Mouse (Mus musculus) midbrain, embryonic 14.5 days (tissue): ENCODE measurements at regions not wholly inside any gene's neighbourhood (a gene's known extent, or its start where the extent isn't known, plus 50 kb on each side); places are given as distances from the start of the nearest gene placed in this dataset.

Experiments
- ATAC-seq: fragments of 200-750 bp; cut with Nextera tagmentation; 2 replicates; pipeline ENCODE4 v1.8.0; 2017; ENCODE audit warnings: moderate number of reproducible peaks, moderate library complexity; ENCODE audit not compliant: low FRiP score, low TSS enrichment
- DNase-seq: peaks from one replicate; pipeline ENCODE4 v3.0.0-alpha.2; 2015
- H3K27ac ChIP-seq: fragments of 300-500 bp; sonication (generic); replicated peaks from 2 replicates; pipeline ENCODE4 v1.5.1; 2014; ENCODE audit warnings: mild to moderate bottlenecking, low read depth, low read length, moderate library complexity
- H3K27me3 ChIP-seq: fragments of 300-500 bp; sonication (generic); 2 replicates; pipeline ENCODE4 v1.6.1; 2014; ENCODE audit warnings: low read length, control low read depth, mixed read lengths; ENCODE audit not compliant: control insufficient read depth, insufficient read depth
- H3K36me3 ChIP-seq: fragments of 300-500 bp; sonication (generic); 2 replicates; pipeline ENCODE4 v1.6.1; 2014; ENCODE audit warnings: low read length, control low read depth; ENCODE audit not compliant: control insufficient read depth, insufficient read depth
- H3K4me1 ChIP-seq: fragments of 300-500 bp; sonication (generic); 2 replicates; pipeline ENCODE4 v1.6.1; 2014; ENCODE audit warnings: mild to moderate bottlenecking, antibody characterized with exemption, low read length, control low read depth; ENCODE audit not compliant: control insufficient read depth, insufficient read depth
- H3K4me2 ChIP-seq: fragments of 300-500 bp; sonication (generic); 2 replicates; pipeline ENCODE4 v1.6.1; 2014; ENCODE audit warnings: mild to moderate bottlenecking, low read length, moderate library complexity
- H3K4me3 ChIP-seq: fragments of 300-500 bp; sonication (generic); replicated peaks from 2 replicates; pipeline ENCODE4 v1.5.1; 2014; ENCODE audit warnings: low read depth, low read length
- H3K9ac ChIP-seq: fragments of 300-500 bp; sonication (generic); replicated peaks from 2 replicates; pipeline ENCODE4 v1.6.1; 2014; ENCODE audit warnings: mild to moderate bottlenecking, low read length, moderate library complexity
- H3K9me3 ChIP-seq: fragments of 300-500 bp; sonication (generic); 2 replicates; pipeline ENCODE4 v1.6.1; 2016; ENCODE audit warnings: low read length, control low read depth, mixed read lengths; ENCODE audit not compliant: control insufficient read depth
- WGBS: fragments of 180-500 bp; shearing (Covaris S2); extraction: QIAGEN DNeasy Blood & Tissue Kit; methylation state at CpG from one replicate; pipeline ENCODE4 v1.1.7; 2014; 5-methylcytosine and 5-hydroxymethylcytosine counted together

DNA sequence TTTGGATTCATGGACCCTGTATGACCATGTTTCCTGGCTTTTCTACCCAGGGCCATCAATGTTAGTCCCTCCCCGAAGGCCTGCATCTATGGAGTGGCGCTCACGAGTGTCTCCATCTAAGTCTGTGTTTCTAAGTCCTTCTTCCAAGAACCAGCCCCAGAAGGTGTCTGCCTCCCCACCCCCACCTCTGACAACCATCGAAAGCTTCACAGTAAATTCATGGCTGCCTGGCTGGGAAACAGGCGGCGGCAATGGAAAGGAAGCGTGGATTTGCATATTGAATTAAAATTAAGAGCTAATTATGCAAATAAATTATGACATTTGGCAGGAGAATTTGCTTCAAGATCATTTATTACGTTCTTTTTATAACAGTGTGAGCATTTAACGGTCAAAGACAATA lies 83.9 kb downstream of the Hif1an start:
- DNase-seq (no peak), ATAC-seq (no peak)
- H3K27ac ChIP-seq = no peak overlapping the region
- H3K4me1 ChIP-seq = no peaks in the 10 kb centered on the region
- H3K9me3 ChIP-seq = no peaks in the 10 kb centered on the region
- H3K9ac ChIP-seq = no peak overlapping the region
- H3K36me3 ChIP-seq = no peaks in the 10 kb centered on the region
- H3K4me2 ChIP-seq = no peak overlapping the region
- H3K27me3 ChIP-seq = peaks cover 35% of the 10 kb centered on the region
- no peak overlapping the region for H3K4me3 ChIP-seq
- 73% methylated on average over 9 of the region's 9 CpGs for WGBS

GRCm38 (mm10) chr19:44649206-44649605 lies 86.6 kb downstream of the Hif1an start:
- Histone ChIP-seq H3K4me3 (no peak overlapping the region), H3K4me2 (no peak overlapping the region), H3K27ac (no peak overlapping the region), H3K9me3 (no peaks in the 10 kb centered on the region), H3K27me3 (peaks cover 37% of the 10 kb centered on the region), H3K4me1 (no peaks in the 10 kb centered on the region), H3K36me3 (no peaks in the 10 kb centered on the region), H3K9ac (no peak overlapping the region)
- DNase-seq (no peak), ATAC-seq (no peak)
- WGBS = 66% methylated on average over 7 of the region's 7 CpGs

GRCm38 (mm10) chr19:44650841-44651240 lies 88.2 kb downstream of the Hif1an start:
- Histone ChIP-seq H3K27me3 (peaks cover 46% of the 10 kb centered on the region), H3K36me3 (no peaks in the 10 kb centered on the region), H3K4me2 (no peak overlapping the region), H3K4me1 (no peaks in the 10 kb centered on the region; the same call in 1 of the 2 replicates), H3K9ac (no peak overlapping the region), H3K27ac (no peak overlapping the region), H3K9me3 (no peaks in the 10 kb centered on the region), H3K4me3 (no peak overlapping the region)
- DNase-seq (no peak), ATAC-seq (no peak)
- 34% methylated on average over 2 of the region's 2 CpGs for WGBS

DNA sequence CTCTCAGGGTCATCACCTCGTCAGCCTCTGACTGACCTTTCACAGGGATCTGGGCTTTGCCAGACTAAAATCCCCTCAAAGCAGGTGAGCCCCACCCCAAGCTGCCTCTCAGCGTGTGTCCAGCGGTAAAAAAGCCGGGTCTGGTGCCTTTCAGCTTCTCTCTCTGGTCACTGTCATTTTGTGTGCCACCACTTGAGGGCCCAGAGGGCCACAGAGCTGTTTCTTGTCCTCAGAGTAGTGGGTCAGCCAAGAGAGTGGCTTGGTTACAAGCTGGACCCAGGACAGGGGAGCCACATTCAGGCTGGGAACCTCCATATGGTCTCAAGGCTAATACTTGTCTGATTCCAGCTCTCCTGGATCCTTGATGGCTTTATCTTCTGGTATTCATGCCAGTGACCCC lies 89.0 kb downstream of the Hif1an start:
- no peaks in the 10 kb centered on the region; the same call in 1 of the 2 replicates for H3K4me1 ChIP-seq
- H3K9ac ChIP-seq = no peak overlapping the region
- ATAC-seq (no peak), DNase-seq (no peak)
- peaks cover 48% of the 10 kb centered on the region for H3K27me3 ChIP-seq
- H3K36me3 ChIP-seq = no peaks in the 10 kb centered on the region
- no peaks in the 10 kb centered on the region for H3K9me3 ChIP-seq
- no peak overlapping the region for H3K27ac ChIP-seq
- no peak overlapping the region for H3K4me3 ChIP-seq
- 3% methylated on average over 4 of the region's 4 CpGs for WGBS
- H3K4me2 ChIP-seq = no peak overlapping the region

GRCm38 (mm10) chr19:44655719-44656118 lies 93.1 kb downstream of the Hif1an start:
- no peak for ATAC-seq
- peak; percentile 77 for DNase-seq
- H3K4me2 ChIP-seq = no peak overlapping the region
- H3K4me3 ChIP-seq = no peak overlapping the region
- H3K27me3 ChIP-seq = peaks cover 22% of the 10 kb centered on the region
- WGBS = 3% methylated on average over 6 of the region's 6 CpGs
- no peak overlapping the region for H3K27ac ChIP-seq
- no peaks in the 10 kb centered on the region; the same call in 1 of the 2 replicates for H3K4me1 ChIP-seq
- no peaks in the 10 kb centered on the region for H3K9me3 ChIP-seq
- H3K36me3 ChIP-seq = no peaks in the 10 kb centered on the region
- no peak overlapping the region for H3K9ac ChIP-seq

DNA sequence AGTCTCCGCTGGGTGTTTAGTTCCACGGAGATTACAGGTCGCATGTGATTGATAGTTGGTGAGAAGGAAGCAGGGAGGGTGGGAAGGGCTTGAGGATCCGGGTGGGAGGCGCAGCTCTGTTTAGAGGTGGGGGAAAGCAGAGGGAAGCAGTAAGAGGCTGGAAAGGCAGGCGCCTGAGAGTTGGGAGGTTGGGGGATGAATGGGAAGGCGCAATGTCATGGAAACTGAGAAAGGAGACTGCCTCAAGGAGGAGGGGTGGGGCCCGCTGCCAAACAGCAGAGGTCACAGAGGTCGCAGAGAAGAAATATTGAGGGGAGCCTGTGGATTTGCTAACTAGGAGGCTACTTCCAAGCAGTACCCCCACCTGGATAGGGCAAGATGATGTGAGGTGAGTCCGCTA lies 96.5 kb upstream of the Pax2 start:
- Histone ChIP-seq H3K9ac (no peak overlapping the region), H3K4me2 (no peak overlapping the region), H3K4me1 (no peaks in the 10 kb centered on the region; the same call in 1 of the 2 replicates), H3K9me3 (no peaks in the 10 kb centered on the region), H3K4me3 (no peak overlapping the region), H3K27me3 (peaks cover 11% of the 10 kb centered on the region), H3K27ac (no peak overlapping the region), H3K36me3 (no peaks in the 10 kb centered on the region)
- WGBS = 22% methylated on average over 10 of the region's 10 CpGs
- DNase-seq = no peak
- no peak for ATAC-seq

DNA sequence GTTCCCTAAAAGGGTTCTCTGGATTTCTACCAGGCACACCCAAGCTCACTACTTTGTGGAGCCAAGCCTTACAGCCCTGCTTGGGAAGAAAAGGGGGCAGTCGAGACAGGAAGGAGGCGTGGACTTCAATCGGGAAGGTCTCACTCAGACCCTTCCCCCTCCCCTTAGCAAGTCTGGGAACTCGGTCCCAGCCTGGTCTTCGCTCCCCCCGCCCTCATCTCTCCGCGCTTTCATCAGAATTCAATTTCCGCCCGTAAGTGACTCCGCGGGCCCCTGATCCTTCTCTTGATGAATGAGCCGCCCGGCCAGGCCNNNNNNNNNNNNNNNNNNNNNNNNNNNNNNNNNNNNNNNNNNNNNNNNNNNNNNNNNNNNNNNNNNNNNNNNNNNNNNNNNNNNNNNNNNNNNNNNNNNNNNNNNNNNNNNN lies 86.3 kb upstream of the Pax2 start:
- H3K4me1 ChIP-seq = peaks cover 17% of the 10 kb centered on the region
- no peak overlapping the region for H3K27ac ChIP-seq
- WGBS = 0% methylated on average over 14 of the region's 14 CpGs
- peak overlapping the region; percentile 47 for H3K4me2 ChIP-seq
- peaks cover 65% of the 10 kb centered on the region for H3K27me3 ChIP-seq
- ATAC-seq (no peak), DNase-seq (peak; percentile 43)
- no peaks in the 10 kb centered on the region for H3K36me3 ChIP-seq
- H3K4me3 ChIP-seq = peak overlapping the region; percentile 12; the same call in 1 of the 2 replicates
- no peak overlapping the region; the same call in 1 of the 2 replicates for H3K9ac ChIP-seq
- H3K9me3 ChIP-seq = no peaks in the 10 kb centered on the region

- DNase-seq (peak; percentile 68), ATAC-seq (no peak)
- 5% methylated on average over 45 of the region's 45 CpGs for WGBS
- Histone ChIP-seq H3K27ac (no peak overlapping the region), H3K4me2 (peak overlapping the region; percentile 46), H3K36me3 (no peaks in the 10 kb centered on the region), H3K4me3 (peak overlapping the region; percentile 29), H3K9me3 (no peaks in the 10 kb centered on the region), H3K4me1 (peaks cover 21% of the 10 kb centered on the region), H3K27me3 (peaks cover 89% of the 10 kb centered on the region), H3K9ac (0 out of 2 replicates have a peak overlapping the region, but pooled peaks have one; percentile 16)
Observed at GRCm38 (mm10) chr19:44674621-44675245, 81.1 kb upstream of the Pax2 start.

- Histone ChIP-seq H3K9ac (no peak overlapping the region), H3K4me3 (no peak overlapping the region), H3K9me3 (no peaks in the 10 kb centered on the region), H3K4me1 (peaks cover 13% of the 10 kb centered on the region; the same call in 1 of the 2 replicates), H3K36me3 (no peaks in the 10 kb centered on the region), H3K27me3 (peaks cover 93% of the 10 kb centered on the region), H3K27ac (no peak overlapping the region), H3K4me2 (no peak overlapping the region)
- DNase-seq (no peak), ATAC-seq (no peak)
- 5% methylated on average over 12 of the region's 12 CpGs for WGBS
Observed at GRCm38 (mm10) chr19:44676555-44677120, 79.2 kb upstream of the Pax2 start.
